Mouse (Mus musculus): ENCODE measurements around the gene Pkib. TPM values are rescaled to one million over a fixed set of nuclear protein-coding genes. Genes with fewer than 3 reads are reported as not detected.

Gene Pkib
- 10 to 100 TPM; 52.5 to 66.1 TPM for total RNA-seq (2023)

DNA sequence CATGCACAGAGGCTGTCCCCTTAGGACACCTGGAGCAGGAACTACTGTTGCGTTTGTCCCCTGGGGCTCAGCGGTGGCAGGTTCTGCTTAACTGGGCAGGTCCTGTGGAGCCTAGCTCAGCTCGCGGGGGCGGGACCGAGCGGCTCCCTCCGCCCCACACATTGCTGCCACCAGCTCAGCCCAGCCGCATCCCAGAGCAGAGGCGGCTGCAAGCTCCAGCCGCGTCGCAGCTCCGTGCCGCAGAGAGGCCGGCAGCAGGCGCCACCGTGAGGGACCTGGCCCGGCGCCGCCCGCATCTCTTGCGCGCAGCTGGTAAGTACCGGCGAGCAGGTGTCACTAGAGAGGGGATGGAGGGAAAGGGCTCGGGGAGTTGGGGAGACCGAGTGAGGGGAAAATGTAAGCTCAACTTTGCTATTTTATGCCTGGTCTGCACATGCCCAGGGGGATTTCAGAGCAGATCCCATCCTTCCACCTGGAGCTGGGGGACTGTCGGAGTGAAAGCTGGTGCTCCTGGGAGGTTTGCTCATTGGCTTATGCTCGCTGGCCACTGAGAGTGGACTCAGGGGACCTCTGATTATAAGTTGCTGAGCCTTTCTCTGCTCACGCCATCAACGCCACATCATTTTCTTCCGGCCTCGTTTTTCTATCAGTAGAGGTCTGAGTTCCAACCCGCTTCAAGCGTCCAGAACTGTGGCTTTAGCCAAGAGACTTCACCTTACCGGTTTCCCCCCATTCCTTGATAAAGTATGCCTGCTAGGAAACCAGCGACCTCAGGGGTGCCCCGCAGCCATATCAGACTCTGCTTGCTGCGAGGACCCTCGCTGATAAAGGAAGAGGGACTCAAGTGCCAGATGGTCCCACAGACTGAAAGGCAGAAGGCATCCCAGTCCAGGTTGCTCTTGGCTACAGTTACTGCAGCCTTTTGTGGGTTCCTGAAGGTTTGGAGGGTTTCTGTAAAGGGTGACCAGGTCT lies at the start of gene Pkib:
Pkib (plus strand) TSS at position 86 of the 972 bp plus-strand sequence.

DNA sequence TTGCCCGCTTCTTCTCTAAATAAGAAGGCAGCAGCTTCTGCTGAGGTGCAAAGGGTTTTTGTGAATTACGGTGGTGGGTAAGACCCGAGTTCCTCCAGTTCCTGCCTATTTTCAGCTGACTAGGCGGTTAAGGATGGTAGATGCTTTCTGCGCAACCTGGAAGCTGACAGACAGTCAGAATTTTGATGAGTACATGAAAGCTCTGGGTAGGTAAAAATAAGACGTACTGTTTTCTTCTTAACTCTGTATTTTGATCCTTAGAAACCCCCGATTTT lies 153.0 kb downstream of the Pkib start, which contains the start of gene Fabp7:
Fabp7 (plus strand) TSS at position 6 of the 275 bp plus-strand sequence.

Other genes with a start within 250 kb of the Pkib start
- 10 to 100 TPM; 10.8 to 15.6 TPM for gene Hsf2, start 145.6 kb upstream of the Pkib start, total RNA-seq (2023)
- 100 to 1,000 TPM; 128 to 150 TPM for gene Serinc1, start 99.5 kb upstream of the Pkib start, total RNA-seq (2023)
- gene Fabp7, start 152.9 kb downstream of the Pkib start, total RNA-seq (2023): not detected
- 10 to 100 TPM; 20.1 to 21.4 TPM for gene Smpdl3a, start 162.4 kb downstream of the Pkib start, total RNA-seq (2023)